Mouse (Mus musculus) CD4-positive helper T cell, adult 2 months (primary cell): ENCODE results near the gene Nfe2.

Experiments used
- DNase-seq: peaks from one replicate; pipeline ENCODE4 v3.0.0-alpha.2; 2012; ENCODE audit warnings: low read depth, missing footprints, low spot score

Nfe2 gene

GRCm38 (mm10) chr15:103257790-103258728 is at the start of gene Nfe2:
Nfe2 (minus strand) TSS chr15:103258403.
- DNase-seq: peak; percentile 77

GRCm38 (mm10) chr15:103307125-103307524 is 48.9 kb upstream of the Nfe2 start:
- peak; percentile 88 for DNase-seq

GRCm38 (mm10) chr15:103305792-103306645 is 47.8 kb upstream of the Nfe2 start:
- DNase-seq: no peak

DNA sequence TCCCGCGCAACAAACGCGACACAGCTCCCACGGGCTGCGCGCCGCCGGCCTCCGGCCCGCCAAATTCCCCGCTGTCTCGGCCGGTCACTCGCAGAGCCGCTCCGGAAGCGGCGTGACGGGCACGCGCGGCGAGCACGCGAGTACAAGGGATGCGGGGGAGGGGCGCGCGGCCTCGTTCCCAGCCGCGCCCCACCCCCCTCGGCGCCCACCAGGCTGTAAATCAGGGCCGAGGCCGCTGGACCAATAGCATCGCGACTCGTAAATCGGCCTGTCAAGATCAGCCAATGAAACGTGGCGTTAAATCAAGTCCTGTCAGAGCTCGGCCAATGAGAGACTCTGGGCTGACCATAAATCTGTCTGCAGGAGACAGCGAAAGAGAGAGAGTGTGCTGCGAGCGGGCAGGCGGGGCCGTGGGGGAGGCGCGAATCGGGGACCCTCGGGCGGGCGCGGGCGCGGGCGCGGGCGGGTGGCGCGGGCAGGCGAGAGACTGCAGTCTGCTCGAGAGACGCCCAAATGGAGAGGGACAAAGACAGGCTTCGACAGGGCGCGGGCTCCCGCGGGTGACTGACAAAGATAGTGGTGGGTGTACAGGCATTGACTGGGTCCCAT is 47.0 kb upstream of the Nfe2 start:
- DNase-seq: peak; percentile 92

DNA sequence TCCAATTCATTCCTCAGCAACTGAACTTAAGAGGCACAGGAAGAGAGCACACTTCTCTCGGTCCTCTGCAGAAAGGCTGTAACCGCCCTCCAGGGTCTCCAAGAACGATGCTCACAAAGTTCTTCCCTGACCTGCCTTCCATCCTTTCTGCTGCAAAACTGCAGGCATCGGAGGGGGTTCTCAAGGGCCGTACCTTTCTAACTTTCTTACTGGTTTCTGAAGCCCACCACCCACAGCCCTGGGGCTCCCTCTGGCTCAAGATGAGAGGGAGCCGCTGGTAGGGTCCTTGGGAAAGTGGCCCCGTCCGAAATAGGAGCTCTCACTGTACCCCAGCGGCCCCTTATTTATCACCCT is 46.4 kb upstream of the Nfe2 start:
- DNase-seq: no peak

GRCm38 (mm10) chr15:103303916-103304615 is 45.9 kb upstream of the Nfe2 start:
- DNase-seq: no peak

DNA sequence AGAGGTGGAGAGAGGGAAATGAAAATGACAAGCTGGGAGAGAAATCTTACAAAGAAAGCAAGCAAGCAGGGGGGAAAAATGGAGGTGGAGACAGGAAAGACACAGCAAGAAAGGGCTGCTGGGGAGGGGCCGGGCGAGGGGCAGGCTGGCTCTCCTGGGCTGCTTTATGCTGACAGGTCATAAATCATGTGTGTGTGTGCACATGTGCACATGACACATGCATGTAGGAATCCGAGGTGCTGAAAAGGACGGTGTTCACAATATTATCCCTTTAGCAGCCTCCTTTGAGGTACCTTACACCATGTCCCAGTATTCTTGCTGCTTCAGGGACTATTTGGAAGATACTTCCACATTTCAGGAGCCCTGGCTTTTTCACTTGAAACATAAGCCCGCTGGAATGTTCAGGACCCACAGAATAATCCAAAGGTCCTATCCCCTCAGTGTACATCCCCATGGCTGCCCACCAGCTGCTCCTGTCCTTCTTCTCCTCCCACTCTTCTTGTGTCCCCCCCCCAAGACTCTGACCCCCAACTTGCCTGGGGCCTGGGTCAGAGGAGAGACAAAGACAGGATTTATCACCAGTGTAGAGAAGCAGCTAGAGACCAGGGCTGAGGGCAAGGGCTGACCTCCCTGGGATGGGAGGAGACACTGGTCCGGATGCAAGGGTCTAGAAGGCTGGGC is 44.3 kb upstream of the Nfe2 start:
- no peak for DNase-seq

DNA sequence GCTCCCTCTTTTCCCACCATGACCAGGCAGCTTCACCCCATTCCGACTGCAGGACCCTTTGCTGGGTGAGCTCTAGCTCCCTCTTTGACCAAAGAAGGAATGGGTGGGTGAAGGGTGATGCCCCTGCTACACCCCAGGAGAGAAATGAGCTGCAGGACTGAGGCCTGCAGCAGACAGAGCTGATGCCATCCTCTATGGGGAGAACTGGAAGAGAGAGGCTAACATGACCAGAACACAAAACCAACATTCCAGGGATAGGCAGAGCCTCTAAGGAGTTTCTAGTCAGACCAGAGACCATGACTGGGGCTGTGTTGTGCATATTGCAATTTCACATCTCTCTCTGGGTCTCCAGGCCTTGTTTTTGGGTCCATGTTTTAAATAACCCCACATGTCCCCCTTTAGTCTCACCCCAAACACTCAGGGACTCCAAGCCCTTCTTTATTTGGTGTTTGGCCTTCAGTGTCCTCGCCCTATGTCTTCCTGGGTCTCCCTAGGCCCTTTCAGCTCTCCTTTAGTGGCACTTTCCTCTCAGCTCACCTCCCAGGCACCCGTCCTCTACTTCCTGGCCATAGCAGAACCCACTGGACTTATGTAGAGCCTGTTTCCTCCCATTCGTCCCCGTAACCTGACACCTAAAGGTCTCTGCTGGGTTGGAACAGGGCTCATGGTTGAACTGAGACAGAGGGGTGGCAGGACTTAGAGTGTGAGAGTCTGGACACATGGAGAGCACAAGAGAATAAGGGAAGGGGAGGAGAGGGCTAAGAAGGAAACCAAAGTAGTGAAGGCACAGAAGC is 43.5 kb upstream of the Nfe2 start:
- no peak for DNase-seq

- DNase-seq: no peak
Measured at GRCm38 (mm10) chr15:103301046-103301445, 42.8 kb upstream of the Nfe2 start.

- DNase-seq: no peak
Measured at GRCm38 (mm10) chr15:103300560-103300959, 42.4 kb upstream of the Nfe2 start.

DNA sequence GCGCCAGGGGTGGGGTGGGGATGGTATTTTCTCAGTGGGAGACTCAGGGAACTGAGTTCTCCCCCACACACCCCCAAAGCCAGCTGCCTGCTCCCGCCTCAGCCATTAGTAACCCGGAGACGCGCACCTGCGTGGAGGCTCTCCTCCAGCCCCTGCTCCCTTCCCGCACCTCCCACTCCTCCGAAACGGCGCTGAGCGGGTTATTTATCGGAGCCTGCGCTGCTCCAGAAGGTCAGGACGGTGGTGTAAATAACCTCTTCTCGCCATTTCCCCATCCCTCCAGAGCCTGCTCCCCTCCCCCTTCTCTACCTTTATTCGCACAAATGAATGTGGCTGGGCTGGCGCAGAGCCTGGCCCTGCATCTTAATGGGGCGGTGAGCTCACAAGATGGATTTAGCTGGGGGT is 41.9 kb upstream of the Nfe2 start:
- DNase-seq: no peak

GRCm38 (mm10) chr15:103299644-103300043 is 41.4 kb upstream of the Nfe2 start:
- no peak for DNase-seq

DNA sequence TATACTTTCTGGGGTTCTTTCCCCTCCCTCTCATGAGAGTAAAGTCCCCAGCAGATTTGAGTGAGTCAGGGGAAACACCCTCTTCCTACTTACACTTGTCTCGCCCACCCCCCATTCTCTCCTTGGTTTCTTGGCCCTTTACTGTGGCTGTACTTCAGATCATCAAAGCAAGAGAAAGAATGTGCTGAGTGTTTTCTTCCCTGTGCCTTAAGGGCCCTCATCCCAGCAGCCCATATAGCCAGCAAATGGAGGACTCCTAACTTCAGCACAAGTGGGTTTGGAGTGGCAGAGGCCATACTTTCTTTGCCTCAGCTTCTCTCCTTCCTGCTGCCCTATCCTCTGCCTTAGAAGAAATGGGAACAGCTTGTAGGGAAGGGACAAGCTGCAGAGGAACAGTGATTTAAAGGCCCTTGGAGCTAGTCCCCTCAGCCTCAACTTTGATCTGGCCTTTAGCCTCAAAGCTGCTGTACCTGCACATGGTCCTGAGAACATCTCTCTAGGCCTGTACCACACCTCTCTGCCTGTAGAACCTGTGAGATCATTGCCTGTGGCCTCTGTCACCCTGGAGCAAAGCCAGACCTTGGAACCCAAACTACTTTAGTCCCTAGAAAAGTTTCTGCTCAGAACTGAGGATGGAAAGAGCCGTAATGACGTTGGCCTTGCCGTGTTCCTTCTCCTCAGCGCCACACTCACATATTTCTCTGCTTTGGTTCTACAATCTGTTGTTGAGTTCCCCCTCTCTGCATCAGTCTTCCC is 40.8 kb upstream of the Nfe2 start:
- no peak for DNase-seq

DNA sequence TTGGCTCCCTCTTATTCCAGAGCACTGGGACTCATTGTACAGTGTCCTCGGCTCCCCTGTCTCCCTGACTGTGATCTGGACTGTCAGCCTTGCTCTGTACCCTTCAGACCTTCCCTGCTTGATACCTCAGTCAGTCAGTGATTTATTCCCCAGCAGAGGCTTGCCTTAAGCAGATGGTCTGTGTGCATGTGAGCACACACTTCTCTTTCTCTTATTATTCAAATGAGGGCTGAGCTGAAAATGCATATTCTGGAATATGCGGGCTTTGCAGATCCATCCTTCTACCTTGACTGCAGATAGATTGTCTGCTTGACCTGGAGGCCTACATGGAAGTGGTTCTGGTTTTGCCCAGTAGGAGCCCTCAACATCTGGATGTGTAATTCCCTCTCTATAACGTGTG is 39.8 kb upstream of the Nfe2 start:
- no peak for DNase-seq

DNA sequence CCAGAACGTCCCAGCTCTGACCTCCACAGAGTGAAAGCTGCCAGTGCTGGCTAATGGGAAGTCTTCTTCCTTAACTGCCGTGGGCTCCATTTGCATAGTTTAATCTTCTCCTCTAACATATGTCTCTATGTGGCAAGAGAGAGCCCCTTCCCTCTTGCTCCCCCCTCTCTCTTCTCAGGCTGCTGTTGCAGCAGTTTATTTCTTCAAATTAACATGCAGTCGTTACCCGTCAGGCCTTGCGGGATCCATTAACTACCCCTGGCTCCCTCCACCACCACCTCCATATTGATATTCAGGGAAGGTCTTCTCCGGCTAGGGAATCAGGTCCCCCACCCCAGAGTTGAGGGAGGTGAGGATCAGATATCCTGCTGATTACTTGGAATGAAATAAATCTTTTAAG is 39.1 kb upstream of the Nfe2 start:
- no peak for DNase-seq

GRCm38 (mm10) chr15:103295851-103296250 is 37.6 kb upstream of the Nfe2 start:
- no peak for DNase-seq

DNA sequence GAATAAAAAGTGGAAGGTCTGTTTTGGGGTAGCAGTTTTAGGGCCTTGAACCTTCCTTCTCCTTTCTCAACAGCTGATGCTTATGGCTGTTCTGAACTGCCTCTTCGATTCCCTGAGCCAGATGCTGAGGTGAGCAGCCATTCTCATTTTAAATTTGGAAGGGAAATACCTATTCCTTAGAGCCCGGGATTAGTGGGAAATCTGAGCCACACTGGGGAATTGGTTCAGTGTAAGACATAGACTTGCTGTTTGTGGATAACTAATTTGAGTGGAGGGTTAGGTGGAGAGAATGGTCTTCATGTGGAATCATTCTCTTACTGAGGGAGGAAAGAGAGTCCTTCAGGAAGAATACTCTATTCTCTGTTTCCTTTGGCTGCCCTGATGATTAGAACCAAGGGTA is 36.4 kb upstream of the Nfe2 start:
- DNase-seq: no peak

DNA sequence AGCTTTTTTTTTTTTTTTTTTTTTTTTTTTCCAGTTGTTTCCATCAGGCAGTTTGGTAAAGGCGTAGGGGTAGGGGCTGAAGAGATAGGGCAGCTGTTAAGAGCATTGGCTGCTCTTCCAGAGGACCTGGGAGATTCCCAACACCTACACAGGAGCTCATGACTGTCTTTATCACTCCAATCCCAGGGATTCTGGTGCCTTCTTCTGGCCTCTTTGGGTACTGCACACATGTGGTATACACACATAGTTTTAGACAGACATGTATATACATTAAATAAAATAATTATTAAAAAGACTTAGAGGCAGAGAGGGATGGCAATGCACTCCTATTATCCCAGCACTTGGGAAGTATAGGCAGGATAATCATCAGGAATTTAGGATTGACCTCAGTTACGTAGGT is 35.2 kb upstream of the Nfe2 start:
- no peak for DNase-seq

- no peak for DNase-seq
Measured at GRCm38 (mm10) chr15:103292673-103293345, 34.6 kb upstream of the Nfe2 start.
